Mouse (Mus musculus): ENCODE measurements at regions not wholly inside any gene's neighbourhood (a gene's known extent, or its start where the extent isn't known, plus 50 kb on each side); places are given as distances from the start of the nearest gene placed in this dataset.

DNA sequence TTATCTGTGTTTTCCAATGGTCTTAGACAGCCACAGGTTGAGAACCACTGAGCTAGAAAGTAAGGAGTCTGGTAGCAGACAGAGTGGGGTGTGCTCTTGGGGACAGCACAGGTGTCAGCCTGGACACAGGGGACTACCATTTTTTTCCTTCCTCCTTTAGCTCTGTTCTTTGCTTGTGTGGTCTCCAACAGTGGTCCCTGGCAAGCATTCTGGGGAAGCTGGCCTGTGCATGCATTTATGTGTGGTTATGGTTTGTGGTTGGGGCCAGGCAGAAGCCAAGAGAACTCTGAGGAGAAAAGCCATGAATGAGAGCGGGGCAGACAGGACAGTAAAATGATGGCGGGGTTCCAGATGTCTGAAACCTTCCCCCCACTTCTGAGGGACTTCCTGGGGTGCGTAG, 107.2 kb downstream of the Ackr3 start:
- TF ChIP-seq CTCF (IDR thresholded peaks at IDR 0.05; ENCODE audit: borderline replicate concordance, insufficient read depth, low read length), result no peak
- TF ChIP-seq POLR2A (IDR thresholded peaks at IDR 0.05; ENCODE audit: low read depth, low read length), result no peak
